Mouse (Mus musculus) spleen, adult 2 months (tissue): Measurements from ENCODE around the gene Impdh2.

Source experiments
- CTCF ChIP-seq: fragments of 200-500 bp; IDR thresholded peaks from 2 replicates; pipeline ENCODE4 v1.5.1; 2011; ENCODE audit warnings: mild to moderate bottlenecking, inconsistent platforms; ENCODE audit not compliant: insufficient read depth, insufficient read length, insufficient replicate concordance; ENCODE audit errors: extremely low read depth
- POLR2A ChIP-seq: fragments of 200-500 bp; IDR thresholded peaks from 2 replicates; pipeline ENCODE4 v1.6.1; 2011; ENCODE audit warnings: low read depth, low read length, inconsistent platforms

GRCm38 (mm10) chr9:108571401-108571973, 11.4 kb downstream of the Impdh2 start:
- no peak for TF ChIP-seq POLR2A
- no peak for TF ChIP-seq CTCF
